Mouse (Mus musculus) liver, postnatal 0 days (tissue): ENCODE measurements around the gene Rsph3a. TPM values are rescaled to one million over a fixed set of nuclear protein-coding genes. Genes with fewer than 3 reads are reported as not detected.
"Not testable (repeated sequence)": the region's sequence is repeated elsewhere in the genome, so short reads cannot be mapped to it uniquely, and the experiment has no call there.

ENCODE experiments used
- ATAC-seq: fragments of 200-750 bp; cut with Nextera tagmentation; 2 replicates; pipeline ENCODE4 v1.8.0; 2017; ENCODE audit warnings: mild to moderate bottlenecking, moderate library complexity
- DNase-seq: peaks from one replicate; pipeline ENCODE4 v3.0.0-alpha.2; 2016
- H3K27ac ChIP-seq: fragments of 300-500 bp; sonication (generic); 2 replicates; pipeline ENCODE4 v1.5.1; 2014; ENCODE audit warnings: antibody characterized with exemption, moderate library complexity, mild to moderate bottlenecking, low read depth
- H3K27me3 ChIP-seq: fragments of 300-500 bp; sonication (generic); 2 replicates; pipeline ENCODE4 v1.6.1; 2014; ENCODE audit warnings: low read length, control low read depth, mixed read lengths; ENCODE audit not compliant: insufficient read depth
- H3K36me3 ChIP-seq: fragments of 300-500 bp; sonication (generic); replicated peaks from 2 replicates; pipeline ENCODE4 v1.6.1; 2014; ENCODE audit warnings: mild to moderate bottlenecking, control low read depth, low read length, moderate library complexity, mixed read lengths; ENCODE audit not compliant: insufficient read depth
- H3K4me1 ChIP-seq: fragments of 300-500 bp; sonication (generic); 2 replicates; pipeline ENCODE4 v1.6.1; 2014; ENCODE audit warnings: antibody characterized with exemption, mild to moderate bottlenecking, control low read depth; ENCODE audit not compliant: insufficient read depth
- H3K4me2 ChIP-seq: fragments of 300-500 bp; sonication (generic); 2 replicates; pipeline ENCODE4 v1.6.1; 2014; ENCODE audit warnings: low read depth, mild to moderate bottlenecking, low read length, moderate library complexity, mixed read lengths
- H3K4me3 ChIP-seq: fragments of 300-500 bp; sonication (generic); 2 replicates; pipeline ENCODE4 v1.5.1; 2014; ENCODE audit warnings: low read depth, low read length
- H3K9ac ChIP-seq: fragments of 300-500 bp; sonication (generic); replicated peaks from 2 replicates; pipeline ENCODE4 v1.6.1; 2014; ENCODE audit warnings: mild to moderate bottlenecking, moderate library complexity
- H3K9me3 ChIP-seq: fragments of 300-500 bp; sonication (generic); 2 replicates; pipeline ENCODE4 v1.6.1; 2016; ENCODE audit warnings: mild to moderate bottlenecking, control low read depth, low read length, mixed read lengths
- CTCF ChIP-seq: sonication (generic); IDR thresholded peaks from 2 replicates; pipeline ENCODE4 v1.5.1; 2016; ENCODE audit warnings: antibody characterized with exemption, low read depth
- EP300 ChIP-seq: IDR thresholded peaks from 2 replicates; pipeline ENCODE4 v1.6.1; 2016; ENCODE audit warnings: antibody characterized with exemption, low read depth, mild to moderate bottlenecking
- WGBS: fragments of 180-500 bp; shearing (Covaris S2); extraction: QIAGEN DNeasy Blood & Tissue Kit; methylation state at CpG from one replicate; pipeline ENCODE4 v1.1.7; 2014; ENCODE audit not compliant: insufficient replicate concordance; 5-methylcytosine and 5-hydroxymethylcytosine counted together
- polyA plus RNA-seq: library from polyadenylated mRNA; unstranded; fragments of >200 nt; fragmentation: Nextera tagmentation; extraction: Ambion mirVana; gene quantifications from 2 replicates; pipeline ENCODE4 v1.2.1, GENCODE M21; 2015

Gene Rsph3a
- polyA plus RNA-seq, 1 experiment from 2014 or later, result 16.2 TPM

DNA sequence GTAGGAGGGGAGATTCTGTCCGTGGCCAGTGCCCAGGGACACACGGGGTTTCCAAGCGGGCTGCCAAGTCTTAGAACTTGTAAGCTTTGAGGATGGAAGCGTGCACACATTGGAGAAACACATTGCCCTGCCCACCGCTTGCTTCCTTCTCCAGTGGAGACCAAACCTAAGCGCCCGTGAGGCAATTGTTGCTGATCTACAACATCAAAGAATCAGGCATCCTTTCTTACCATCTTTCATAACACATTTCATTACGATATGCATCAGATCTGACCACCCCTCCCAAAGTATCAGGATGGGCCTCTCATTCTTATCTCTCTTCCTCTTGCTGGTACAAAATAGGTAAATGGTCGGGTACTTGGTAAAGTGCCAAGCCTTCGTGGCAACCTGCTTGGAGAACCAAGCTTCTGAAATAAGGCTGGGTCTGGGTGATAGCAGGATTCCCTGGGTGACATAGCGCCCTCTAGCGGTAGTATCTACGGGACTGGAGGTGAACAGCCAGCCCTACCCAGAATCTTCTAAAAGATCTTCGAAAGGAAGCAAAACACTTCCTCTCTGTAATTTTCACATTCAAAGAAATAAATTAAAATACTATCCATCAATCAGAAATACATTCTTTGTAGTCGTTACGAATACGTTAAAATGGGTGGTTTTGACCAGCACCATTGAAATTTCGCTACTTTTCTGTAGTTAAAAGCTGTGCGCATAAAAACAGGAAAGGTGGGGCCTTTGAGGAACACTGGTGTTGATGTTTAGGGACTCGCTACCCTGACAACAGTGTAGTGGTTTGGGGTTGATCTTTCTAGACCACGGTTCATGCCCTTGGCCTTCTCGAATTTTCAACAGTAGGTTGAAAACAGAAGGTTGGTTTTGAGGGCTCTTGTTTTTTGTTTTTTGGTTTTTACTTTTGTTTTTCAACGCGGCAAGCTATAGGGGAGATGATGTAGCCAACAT, 17.6 kb upstream of the Rsph3a start:
- peak overlapping the region; percentile 8; the same call in 1 of the 2 replicates for H3K4me3 ChIP-seq
- 53% methylated on average over 24 of the region's 24 CpGs for WGBS
- no peak overlapping the region for H3K27ac ChIP-seq
- TF ChIP-seq CTCF (peak; percentile 90), EP300 (no peak)
- H3K9me3 ChIP-seq, result no peaks in the 10 kb centered on the region
- ATAC-seq, result no peak
- no peaks in the 10 kb centered on the region for H3K36me3 ChIP-seq
- no peaks in the 10 kb centered on the region for H3K27me3 ChIP-seq
- no peak overlapping the region for H3K9ac ChIP-seq
- peak; percentile 83 for DNase-seq
- no peaks in the 10 kb centered on the region for H3K4me1 ChIP-seq
- H3K4me2 ChIP-seq, result peak overlapping the region; percentile 40

DNA sequence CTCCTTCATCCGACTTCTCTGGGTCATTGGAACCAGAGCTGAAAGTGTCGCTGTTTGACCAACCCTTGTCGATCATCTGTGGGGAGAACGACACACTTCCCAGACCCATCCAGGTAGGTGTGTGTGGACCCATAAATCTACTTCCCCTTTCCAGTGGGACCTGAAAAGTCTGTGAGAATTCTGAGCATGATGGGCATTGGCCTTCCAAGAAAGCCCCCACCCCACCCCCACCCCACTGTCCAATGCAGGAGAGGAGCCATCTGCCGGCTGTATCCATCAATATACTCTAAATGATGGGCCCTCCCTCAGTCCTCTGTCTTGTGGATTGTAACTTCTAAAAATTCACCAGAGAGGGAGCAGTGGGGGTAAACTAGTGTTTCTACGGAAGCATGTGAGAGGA, 16.8 kb upstream of the Rsph3a start:
- Histone ChIP-seq H3K4me3 (no peak overlapping the region), H3K4me1 (no peaks in the 10 kb centered on the region), H3K36me3 (no peaks in the 10 kb centered on the region), H3K4me2 (no peak overlapping the region), H3K27ac (no peak overlapping the region), H3K9ac (no peak overlapping the region), H3K27me3 (no peaks in the 10 kb centered on the region), H3K9me3 (no peaks in the 10 kb centered on the region)
- 77% methylated on average over 6 of the region's 6 CpGs for WGBS
- no peak for TF ChIP-seq EP300
- no peak for TF ChIP-seq CTCF
- no peak for ATAC-seq
- DNase-seq, result no peak

DNA sequence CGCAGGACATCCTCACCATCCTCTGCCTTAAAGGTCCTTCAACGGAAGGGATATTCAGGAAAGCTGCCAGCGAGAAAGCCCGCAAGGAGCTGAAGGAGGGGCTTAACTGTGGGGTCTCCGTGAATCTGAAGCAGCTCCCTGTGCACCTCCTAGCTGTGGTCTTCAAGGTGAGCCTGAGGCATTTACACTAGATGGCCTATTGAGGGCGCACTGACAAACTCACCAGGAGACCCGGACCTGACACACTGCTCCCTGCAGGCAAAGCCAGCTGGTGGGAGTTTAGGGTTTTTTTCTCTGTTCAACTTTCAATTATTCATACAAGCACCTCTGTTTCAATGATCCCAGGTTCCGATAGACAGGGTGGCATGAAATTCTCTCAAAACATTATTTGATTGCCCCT, 16.1 kb upstream of the Rsph3a start:
- TF ChIP-seq EP300, result no peak
- peak; percentile 42 for TF ChIP-seq CTCF
- no peak for ATAC-seq

DNA sequence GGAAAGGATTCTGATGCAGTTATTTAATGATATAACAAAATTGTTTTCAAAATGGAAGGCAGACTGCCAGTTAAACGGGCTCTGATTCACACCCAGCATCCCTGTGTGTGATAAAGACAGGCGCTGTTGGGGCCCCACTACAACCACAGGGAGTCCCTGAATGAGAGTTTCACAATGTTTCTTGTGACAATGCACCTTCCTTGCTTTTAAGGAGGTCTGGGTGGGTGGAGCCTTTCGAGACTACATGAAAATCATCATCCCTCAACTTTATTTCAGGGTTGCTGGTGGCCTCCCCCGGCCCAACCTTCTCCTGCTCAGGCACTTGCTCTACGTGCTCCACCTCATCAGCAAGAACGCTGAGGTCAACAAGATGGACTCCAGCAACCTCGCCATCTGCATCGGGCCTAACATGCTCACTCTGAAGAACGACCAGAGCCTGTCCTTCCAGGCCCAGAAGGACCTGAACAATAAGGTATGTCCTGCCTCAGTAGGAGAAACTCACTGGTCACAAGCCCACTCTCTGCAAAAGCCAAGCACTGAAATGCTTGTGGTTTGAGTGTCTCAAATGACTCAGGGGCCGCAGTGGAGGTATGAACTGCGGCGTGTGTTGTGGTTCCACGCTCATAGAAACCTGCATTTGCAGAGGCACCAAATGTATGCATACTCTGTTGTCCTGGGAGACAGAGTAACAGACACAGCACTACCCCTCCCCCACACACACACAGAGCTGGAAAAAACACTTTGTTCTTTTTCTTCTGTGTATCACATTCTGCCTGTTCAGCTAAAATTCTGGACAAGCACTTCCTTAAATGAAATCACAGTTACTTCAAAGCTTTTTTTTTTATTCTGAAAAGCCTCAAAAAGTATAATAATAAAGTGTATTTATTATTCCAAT, 14.1 kb upstream of the Rsph3a start:
- Histone ChIP-seq H3K4me1 (no peaks in the 10 kb centered on the region), H3K4me3 (no peak overlapping the region), H3K9me3 (no peaks in the 10 kb centered on the region), H3K27ac (no peak overlapping the region), H3K27me3 (no peaks in the 10 kb centered on the region), H3K9ac (no peak overlapping the region), H3K4me2 (no peak overlapping the region), H3K36me3 (no peaks in the 10 kb centered on the region)
- DNase-seq (no peak), ATAC-seq (no peak)
- 68% methylated on average over 13 of the region's 13 CpGs for WGBS
- TF ChIP-seq CTCF (no peak), EP300 (no peak)

More for the DNA sequence above, 16.1 kb upstream of the Rsph3a start:
- no peak overlapping the region for H3K4me3 ChIP-seq
- no peaks in the 10 kb centered on the region for H3K9me3 ChIP-seq
- H3K27me3 ChIP-seq, result no peaks in the 10 kb centered on the region
- no peak for DNase-seq
- 62% methylated on average over 8 of the region's 8 CpGs for WGBS
- H3K27ac ChIP-seq, result no peak overlapping the region
- no peaks in the 10 kb centered on the region for H3K36me3 ChIP-seq
- no peak overlapping the region for H3K4me2 ChIP-seq
- no peak overlapping the region for H3K9ac ChIP-seq
- H3K4me1 ChIP-seq, result no peaks in the 10 kb centered on the region

DNA sequence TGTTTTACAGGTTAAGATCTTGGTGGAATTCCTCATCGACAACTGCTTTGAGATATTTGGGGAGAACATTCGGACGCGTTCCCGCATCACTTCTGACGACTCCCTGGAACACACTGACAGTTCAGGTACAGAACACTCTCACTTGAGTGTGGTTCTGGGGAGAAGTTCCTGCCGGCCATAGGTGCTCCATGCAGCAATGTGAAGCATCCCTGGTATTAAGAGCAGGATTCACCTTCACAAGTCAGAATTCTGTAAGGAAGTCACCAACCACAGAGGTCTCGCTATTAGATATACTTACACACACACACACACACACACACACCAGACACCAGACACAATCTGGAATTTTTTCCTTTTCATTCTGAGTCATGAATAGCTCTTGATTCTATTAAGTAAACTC, 13.3 kb upstream of the Rsph3a start:
- H3K9ac ChIP-seq, H3K4me1 ChIP-seq, H3K4me3 ChIP-seq, H3K9me3 ChIP-seq, DNase-seq, ATAC-seq, H3K36me3 ChIP-seq, H3K27ac ChIP-seq, H3K27me3 ChIP-seq, H3K4me2 ChIP-seq: not testable (repeated sequence)
- WGBS, result 72% methylated on average over 3 of the region's 8 CpGs

DNA sequence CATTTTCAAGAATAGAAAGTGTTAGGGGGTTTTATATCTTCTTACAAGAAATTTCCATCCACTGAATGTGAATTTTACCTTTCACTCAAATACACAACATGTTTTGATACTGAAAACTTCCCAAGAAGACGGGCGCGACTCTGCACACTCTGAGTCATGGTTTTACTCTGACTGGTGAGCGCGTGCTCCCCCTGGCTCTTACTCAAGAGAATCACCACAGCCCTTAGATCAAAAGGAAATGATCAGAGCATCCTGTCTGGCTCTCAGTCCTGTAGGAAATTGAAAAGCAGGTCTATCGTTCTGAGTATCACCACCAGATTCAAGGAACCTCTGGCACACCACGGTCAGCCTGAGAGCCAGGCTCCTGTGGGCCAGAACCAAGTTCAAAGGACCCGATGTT, 5.8 kb upstream of the Rsph3a start:
- H3K4me3 ChIP-seq, result no peak overlapping the region
- WGBS, result 40% methylated on average over 8 of the region's 8 CpGs
- H3K27me3 ChIP-seq, result no peaks in the 10 kb centered on the region
- H3K4me2 ChIP-seq, result no peak overlapping the region
- H3K4me1 ChIP-seq, result peaks cover under 1% of the 10 kb centered on the region; the same call in 1 of the 2 replicates
- H3K9ac ChIP-seq, result no peak overlapping the region
- no peaks in the 10 kb centered on the region for H3K36me3 ChIP-seq
- no peak for TF ChIP-seq EP300
- peak; percentile 56 for TF ChIP-seq CTCF
- ATAC-seq (no peak), DNase-seq (peak; percentile 28)
- H3K27ac ChIP-seq, result no peak overlapping the region
- H3K9me3 ChIP-seq, result no peaks in the 10 kb centered on the region

DNA sequence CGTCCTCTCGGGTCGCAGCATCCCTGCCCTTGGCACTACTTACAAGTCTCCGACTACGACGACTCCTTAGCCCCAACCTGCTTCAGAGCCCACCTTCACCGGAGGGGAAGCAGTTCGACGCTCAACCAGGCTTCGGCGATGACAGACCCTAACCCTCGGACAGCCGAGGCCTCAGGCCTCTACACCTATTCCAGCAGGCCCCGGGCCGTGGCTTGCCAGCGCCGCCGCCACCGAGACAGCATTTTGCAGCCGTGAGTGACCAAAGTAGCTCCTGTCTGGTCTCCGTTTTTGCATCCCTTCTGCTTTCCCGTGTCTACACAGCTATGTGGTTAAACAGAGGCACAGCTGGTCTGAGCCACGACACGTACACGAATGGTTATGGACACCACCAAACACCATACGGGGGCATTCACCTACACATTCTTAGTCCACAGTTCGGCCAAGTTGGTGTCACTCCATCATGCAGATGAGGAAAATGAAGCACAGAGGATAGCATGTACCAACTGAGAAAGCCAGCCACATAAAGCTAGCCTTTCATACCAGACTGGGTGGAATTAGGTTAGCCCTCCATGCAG, 726 bp downstream of the Rsph3a start:
- DNase-seq, H3K27me3 ChIP-seq, H3K9me3 ChIP-seq, H3K36me3 ChIP-seq, H3K4me1 ChIP-seq: not testable (repeated sequence)
- peak; percentile 10; the same call in 1 of the 2 replicates for ATAC-seq
- peak overlapping the region; percentile 68 for H3K4me2 ChIP-seq
- peak overlapping the region; percentile 93 for H3K27ac ChIP-seq
- peak overlapping the region; percentile 63 for H3K4me3 ChIP-seq
- under 1% methylated on average over 13 of the region's 27 CpGs for WGBS
- peak overlapping the region; percentile 73 for H3K9ac ChIP-seq

DNA sequence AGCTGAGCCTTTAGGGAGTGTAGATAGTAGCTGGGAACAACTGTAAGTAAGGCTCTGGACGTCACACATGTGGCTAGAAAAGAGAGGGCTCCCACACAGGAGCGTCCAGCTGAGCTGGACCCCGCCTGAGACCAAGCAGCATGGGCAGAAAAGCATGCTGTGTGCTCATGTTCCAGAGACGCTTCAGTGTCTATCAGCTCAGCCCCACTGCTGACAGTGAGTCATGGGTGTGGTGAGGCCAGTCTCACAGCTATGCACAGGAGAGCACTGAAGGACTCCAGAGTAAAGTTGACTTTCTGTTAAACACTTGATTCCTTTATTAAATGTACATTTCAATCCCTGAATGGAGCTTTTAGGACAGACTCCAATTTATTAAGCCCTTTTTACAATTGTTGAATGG, 5.9 kb downstream of the Rsph3a start:
- H3K27ac ChIP-seq, result not testable (repeated sequence)

More for the DNA sequence above, 5.9 kb downstream of the Rsph3a start:
- WGBS, result no CpG with 5 or more reads among the region's 4 CpGs
- not testable (repeated sequence) for H3K27me3 ChIP-seq, H3K9me3 ChIP-seq, H3K9ac ChIP-seq, H3K4me2 ChIP-seq, H3K4me1 ChIP-seq, H3K4me3 ChIP-seq, ATAC-seq, DNase-seq, H3K36me3 ChIP-seq
